Mouse (Mus musculus) hindbrain, embryonic 11.5 days (tissue): Measurements from ENCODE around the gene Eya2. TPM values are rescaled to one million over a fixed set of nuclear protein-coding genes. Genes with fewer than 3 reads are reported as not detected.

Experiments
- ATAC-seq: fragments of 200-750 bp; cut with Nextera tagmentation; 2 replicates; pipeline ENCODE4 v1.8.0; 2017; ENCODE audit warnings: mild to moderate bottlenecking, moderate TSS enrichment, moderate library complexity; ENCODE audit not compliant: low FRiP score
- DNase-seq: peaks from one replicate; pipeline ENCODE4 v3.0.0-alpha.2; 2015; ENCODE audit warnings: low spot score
- H3K27ac ChIP-seq: fragments of 300-500 bp; sonication (generic); 2 replicates; pipeline ENCODE4 v1.5.1; 2014; ENCODE audit warnings: mild to moderate bottlenecking, low read depth, low read length
- H3K27me3 ChIP-seq: fragments of 300-500 bp; sonication (generic); 2 replicates; pipeline ENCODE4 v1.6.1; 2014; ENCODE audit warnings: mild to moderate bottlenecking, low read length, moderate library complexity, mixed read lengths; ENCODE audit not compliant: control insufficient read depth, insufficient read depth
- H3K36me3 ChIP-seq: fragments of 300-500 bp; sonication (generic); 2 replicates; pipeline ENCODE4 v1.6.1; 2014; ENCODE audit warnings: mild to moderate bottlenecking, low read length, moderate library complexity, mixed read lengths; ENCODE audit not compliant: control insufficient read depth, insufficient read depth
- H3K4me1 ChIP-seq: fragments of 300-500 bp; sonication (generic); replicated peaks from 2 replicates; pipeline ENCODE4 v1.6.1; 2014; ENCODE audit warnings: low read length, mixed read lengths; ENCODE audit not compliant: control insufficient read depth, insufficient read depth
- H3K4me2 ChIP-seq: fragments of 300-500 bp; sonication (generic); replicated peaks from 2 replicates; pipeline ENCODE4 v1.6.1; 2014; ENCODE audit warnings: mild to moderate bottlenecking, low read depth, low read length
- H3K4me3 ChIP-seq: fragments of 300-500 bp; sonication (generic); 2 replicates; pipeline ENCODE4 v1.5.1; 2014; ENCODE audit warnings: low read depth, low read length
- H3K9ac ChIP-seq: fragments of 300-500 bp; sonication (generic); 2 replicates; pipeline ENCODE4 v1.6.1; 2014; ENCODE audit warnings: low read depth, low read length
- H3K9me3 ChIP-seq: fragments of 300-500 bp; sonication (generic); 2 replicates; pipeline ENCODE4 v1.6.1; 2016; ENCODE audit warnings: low read length; ENCODE audit not compliant: control insufficient read depth
- WGBS: fragments of 180-500 bp; shearing (Covaris S2); extraction: QIAGEN DNeasy Blood & Tissue Kit; methylation state at CpG from one replicate; pipeline ENCODE4 v1.1.7; 2014; 5-methylcytosine and 5-hydroxymethylcytosine counted together
- polyA plus RNA-seq: library from polyadenylated mRNA; unstranded; fragments of >200 nt; fragmentation: Nextera tagmentation; extraction: Ambion mirVana; gene quantifications from 2 replicates; pipeline ENCODE4 v1.2.1, GENCODE M21; 2014

The Eya2 gene
- polyA plus RNA-seq, 1 experiment from 2014 or later, result 14.8 TPM

DNA sequence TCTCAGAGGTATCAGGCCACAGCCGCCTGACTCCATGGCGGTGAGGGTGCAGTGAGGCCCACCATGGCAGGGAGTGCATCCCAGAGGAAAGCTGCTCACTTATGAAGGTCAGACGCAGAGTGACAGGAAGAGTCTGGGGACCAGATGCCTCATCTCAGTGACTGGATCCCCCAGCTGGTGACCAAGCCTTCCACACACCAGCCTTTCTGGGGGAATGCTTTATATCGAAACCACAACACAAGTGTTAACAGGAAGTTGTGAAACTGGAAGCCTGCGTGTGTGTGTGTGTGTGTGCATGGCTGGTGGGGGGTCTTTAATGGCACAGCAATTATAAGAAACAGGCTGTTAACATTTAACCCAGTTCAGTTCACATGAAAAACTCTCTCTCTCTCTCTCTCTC lies 64.7 kb downstream of the Eya2 start:
- H3K27me3 ChIP-seq, result no peaks in the 10 kb centered on the region
- no peak overlapping the region for H3K27ac ChIP-seq
- ATAC-seq (no peak), DNase-seq (no peak)
- H3K4me2 ChIP-seq, result no peak overlapping the region
- 69% methylated on average over 5 of the region's 5 CpGs for WGBS
- H3K9ac ChIP-seq, result no peak overlapping the region
- H3K36me3 ChIP-seq, result no peaks in the 10 kb centered on the region
- H3K9me3 ChIP-seq, result no peaks in the 10 kb centered on the region
- H3K4me3 ChIP-seq, result no peak overlapping the region
- H3K4me1 ChIP-seq, result no peaks in the 10 kb centered on the region

DNA sequence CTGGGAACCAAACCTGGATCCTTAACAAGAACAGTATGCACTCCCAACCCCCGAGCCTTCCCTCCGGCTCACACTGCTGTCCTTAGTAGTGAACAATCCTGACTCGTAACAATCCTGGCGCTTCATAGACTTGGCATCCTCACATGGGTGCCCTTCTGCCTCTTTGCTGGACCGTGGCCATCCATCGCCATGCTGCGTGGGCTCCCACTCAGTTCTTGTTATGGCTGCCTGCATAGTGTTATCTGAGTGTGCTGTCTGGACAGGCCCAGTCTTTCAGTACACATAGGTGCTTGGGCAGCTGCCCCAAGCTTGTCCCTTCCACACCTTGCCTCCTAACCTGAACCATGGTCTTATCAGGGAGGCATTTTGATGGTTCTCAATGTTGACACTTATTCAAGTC lies 68.4 kb downstream of the Eya2 start:
- Histone ChIP-seq H3K27ac (no peak overlapping the region), H3K4me1 (no peaks in the 10 kb centered on the region), H3K4me2 (no peak overlapping the region), H3K36me3 (no peaks in the 10 kb centered on the region), H3K27me3 (no peaks in the 10 kb centered on the region), H3K9me3 (no peaks in the 10 kb centered on the region), H3K4me3 (no peak overlapping the region), H3K9ac (no peak overlapping the region)
- ATAC-seq, result no peak
- DNase-seq, result no peak
- 95% methylated on average over 7 of the region's 7 CpGs for WGBS

DNA sequence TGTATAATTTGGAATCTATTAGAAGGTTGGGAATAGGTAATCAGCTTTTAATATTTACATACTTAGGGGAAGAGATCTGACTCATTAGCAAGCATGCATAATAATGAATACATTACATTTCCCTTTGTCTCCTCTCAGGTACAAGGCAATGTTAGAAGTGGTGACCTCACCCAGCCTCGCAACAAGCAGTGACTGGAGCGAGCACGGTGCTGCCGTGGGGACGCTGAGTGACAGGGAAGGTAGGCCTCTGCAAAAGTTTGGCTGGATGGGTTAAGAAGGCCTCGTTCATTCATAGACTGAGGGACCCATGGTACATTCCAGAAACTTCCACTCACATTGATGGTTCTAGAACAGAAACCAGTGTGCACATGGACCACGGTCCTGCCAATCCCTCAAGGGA lies 69.8 kb downstream of the Eya2 start:
- Histone ChIP-seq H3K4me3 (no peak overlapping the region), H3K4me1 (no peaks in the 10 kb centered on the region), H3K36me3 (no peaks in the 10 kb centered on the region), H3K9ac (no peak overlapping the region), H3K27ac (no peak overlapping the region), H3K9me3 (peaks cover 2% of the 10 kb centered on the region; the same call in 1 of the 2 replicates), H3K27me3 (no peaks in the 10 kb centered on the region), H3K4me2 (no peak overlapping the region)
- ATAC-seq, result no peak
- no peak for DNase-seq
- WGBS, result 84% methylated on average over 7 of the region's 7 CpGs

DNA sequence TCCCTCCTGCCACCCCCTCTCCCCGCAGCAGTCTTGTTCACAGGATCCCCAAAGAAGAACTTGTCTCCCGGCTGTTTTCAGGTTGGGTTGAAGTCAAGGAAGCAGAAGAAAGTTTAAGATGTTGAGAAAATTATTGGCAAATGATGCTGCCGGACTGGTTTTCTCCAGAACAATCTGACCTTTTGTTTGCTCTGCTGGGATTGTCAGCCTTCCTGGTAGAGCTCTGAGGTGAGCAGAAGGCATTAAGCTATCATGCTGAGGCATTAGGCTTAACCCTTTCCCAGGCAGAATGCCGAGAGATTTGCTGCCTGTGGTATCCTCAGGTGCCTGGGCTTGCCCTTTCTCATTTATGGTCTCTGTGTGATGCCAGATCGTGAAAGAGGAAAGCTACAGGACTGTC lies 70.3 kb downstream of the Eya2 start:
- 58% methylated on average over 5 of the region's 5 CpGs for WGBS
- H3K27me3 ChIP-seq, result no peaks in the 10 kb centered on the region
- H3K36me3 ChIP-seq, result no peaks in the 10 kb centered on the region
- H3K9me3 ChIP-seq, result peaks cover 2% of the 10 kb centered on the region; the same call in 1 of the 2 replicates
- no peak overlapping the region for H3K4me2 ChIP-seq
- H3K9ac ChIP-seq, result no peak overlapping the region
- no peak overlapping the region for H3K4me3 ChIP-seq
- no peak overlapping the region for H3K27ac ChIP-seq
- ATAC-seq, result no peak
- no peak for DNase-seq
- no peaks in the 10 kb centered on the region for H3K4me1 ChIP-seq

DNA sequence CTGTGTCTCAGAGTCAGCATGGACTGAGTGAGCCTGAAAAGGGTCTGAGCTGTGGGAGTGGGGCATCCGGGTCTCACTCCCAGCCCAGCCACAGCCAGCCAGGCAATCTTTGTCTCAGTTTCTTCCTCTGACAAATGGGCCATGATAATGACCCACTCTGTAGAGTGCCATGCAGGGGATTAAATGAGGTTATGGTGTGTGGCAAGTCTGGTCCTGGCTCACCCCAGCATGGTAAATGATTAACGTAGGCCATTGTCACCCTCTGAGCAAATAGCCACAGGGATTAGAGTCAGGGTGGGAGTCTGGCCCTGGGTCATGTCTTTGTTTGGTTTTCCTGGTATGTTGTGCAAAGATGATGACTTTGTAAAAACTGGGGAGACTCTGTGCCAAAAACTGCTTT lies 72.3 kb downstream of the Eya2 start:
- no peak overlapping the region for H3K27ac ChIP-seq
- H3K4me3 ChIP-seq, result no peak overlapping the region
- no peak for ATAC-seq
- no peak for DNase-seq
- H3K9ac ChIP-seq, result no peak overlapping the region
- H3K4me1 ChIP-seq, result no peaks in the 10 kb centered on the region
- peaks cover 2% of the 10 kb centered on the region; the same call in 1 of the 2 replicates for H3K9me3 ChIP-seq
- WGBS, result 73% methylated on average over 2 of the region's 2 CpGs
- no peak overlapping the region for H3K4me2 ChIP-seq
- H3K36me3 ChIP-seq, result no peaks in the 10 kb centered on the region
- no peaks in the 10 kb centered on the region for H3K27me3 ChIP-seq

DNA sequence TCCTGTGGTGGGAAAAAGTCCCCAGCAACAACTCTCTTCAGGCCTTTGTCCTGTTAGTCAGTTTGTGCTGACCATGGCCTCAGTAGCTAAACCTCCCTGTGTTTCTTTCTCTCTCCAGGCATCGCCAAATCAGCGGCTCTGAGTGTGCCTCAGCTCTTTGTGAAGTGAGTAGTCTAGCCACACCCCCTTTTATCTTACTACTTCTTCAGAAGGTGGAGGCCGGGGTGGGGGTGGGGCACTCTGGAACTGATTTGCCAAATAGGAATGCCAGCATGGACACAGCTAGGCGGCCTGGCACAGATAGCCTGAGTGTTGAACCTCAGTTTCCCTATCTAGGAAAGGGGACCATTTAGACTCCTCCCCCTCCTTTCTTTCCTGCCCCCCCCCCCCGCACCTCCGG lies 87.9 kb downstream of the Eya2 start:
- no peaks in the 10 kb centered on the region for H3K4me1 ChIP-seq
- H3K27ac ChIP-seq, result no peak overlapping the region
- DNase-seq (no peak), ATAC-seq (no peak)
- H3K4me3 ChIP-seq, result no peak overlapping the region
- no peak overlapping the region for H3K4me2 ChIP-seq
- no peaks in the 10 kb centered on the region for H3K27me3 ChIP-seq
- H3K9me3 ChIP-seq, result no peaks in the 10 kb centered on the region
- H3K36me3 ChIP-seq, result no peaks in the 10 kb centered on the region
- no peak overlapping the region for H3K9ac ChIP-seq
- 37% methylated on average over 5 of the region's 6 CpGs for WGBS

DNA sequence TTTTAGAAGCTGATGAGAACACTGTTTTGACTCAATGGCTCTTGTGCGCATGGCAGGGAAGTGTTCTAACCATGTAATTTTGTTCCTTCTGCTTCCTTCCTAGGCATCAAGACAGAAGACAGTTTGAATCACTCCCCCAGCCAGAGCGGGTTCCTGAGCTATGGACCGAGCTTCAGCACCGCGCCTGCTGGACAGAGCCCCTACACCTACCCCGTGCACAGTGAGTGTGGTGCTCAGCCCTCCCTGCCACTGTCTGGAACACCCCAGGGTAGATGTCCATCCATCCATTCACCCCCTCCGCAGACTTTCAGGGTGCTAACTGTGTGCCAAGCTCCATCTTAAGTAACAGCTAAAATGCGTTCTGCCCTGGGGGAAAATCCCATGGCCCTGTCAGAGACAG lies 92.7 kb downstream of the Eya2 start:
- peak; percentile 22 for DNase-seq
- Histone ChIP-seq H3K27me3 (no peaks in the 10 kb centered on the region), H3K36me3 (no peaks in the 10 kb centered on the region), H3K4me1 (no peaks in the 10 kb centered on the region), H3K4me2 (no peak overlapping the region), H3K9me3 (no peaks in the 10 kb centered on the region), H3K4me3 (no peak overlapping the region), H3K27ac (no peak overlapping the region), H3K9ac (no peak overlapping the region)
- no peak for ATAC-seq
- 34% methylated on average over 8 of the region's 8 CpGs for WGBS

DNA sequence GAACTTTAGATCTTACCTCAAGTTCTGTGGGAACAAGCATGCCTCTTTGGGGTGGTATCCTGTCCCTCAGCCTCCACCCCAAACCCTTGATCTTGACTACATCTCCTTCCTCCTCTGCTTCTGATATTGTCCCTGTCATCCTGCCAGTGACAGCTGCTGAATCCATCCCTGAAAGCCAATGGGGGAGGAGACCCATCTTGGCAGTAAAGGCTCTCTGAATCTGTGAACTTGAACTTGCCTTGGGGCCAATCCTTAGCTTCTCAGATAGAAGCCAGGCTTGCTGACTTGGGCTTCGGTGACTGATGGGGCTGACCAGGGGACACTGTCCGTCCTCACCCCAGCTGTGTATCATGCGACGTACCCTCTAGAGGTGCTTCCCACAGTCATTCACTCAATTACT lies 94.1 kb downstream of the Eya2 start:
- no peaks in the 10 kb centered on the region for H3K36me3 ChIP-seq
- 93% methylated on average over 4 of the region's 4 CpGs for WGBS
- no peak for DNase-seq

DNA sequence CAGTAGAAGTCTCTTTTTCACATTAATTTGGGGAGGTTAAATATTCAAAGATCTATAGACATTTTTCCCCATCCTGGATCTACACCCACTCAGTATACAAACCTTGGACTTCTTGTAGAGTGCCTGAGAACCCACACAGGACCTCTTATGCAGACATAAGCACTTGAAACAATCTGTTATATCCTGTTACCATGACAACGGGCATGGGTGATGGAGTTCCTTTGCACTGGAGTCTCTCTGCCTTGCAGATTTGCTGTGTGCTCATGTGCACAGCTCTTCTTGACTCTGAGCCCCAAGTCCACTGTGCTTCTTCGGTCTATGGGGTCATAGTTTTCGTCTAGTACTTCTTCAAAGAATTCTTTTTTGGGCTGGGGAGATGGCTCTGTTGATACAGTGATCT lies 96.2 kb downstream of the Eya2 start:
- Histone ChIP-seq H3K9me3 (no peaks in the 10 kb centered on the region), H3K36me3 (no peaks in the 10 kb centered on the region), H3K27ac (no peak overlapping the region), H3K9ac (no peak overlapping the region), H3K4me1 (no peaks in the 10 kb centered on the region), H3K27me3 (no peaks in the 10 kb centered on the region), H3K4me3 (no peak overlapping the region), H3K4me2 (no peak overlapping the region)
- 89% methylated on average over 3 of the region's 3 CpGs for WGBS
- DNase-seq, result no peak
- no peak for ATAC-seq

More for the DNA sequence above, 94.1 kb downstream of the Eya2 start:
- H3K9me3 ChIP-seq, result no peaks in the 10 kb centered on the region
- no peaks in the 10 kb centered on the region for H3K27me3 ChIP-seq
- no peak overlapping the region for H3K9ac ChIP-seq
- ATAC-seq, result no peak
- no peak overlapping the region for H3K4me2 ChIP-seq
- H3K27ac ChIP-seq, result no peak overlapping the region
- no peak overlapping the region for H3K4me3 ChIP-seq
- H3K4me1 ChIP-seq, result no peaks in the 10 kb centered on the region
